Mouse (Mus musculus) intestine, embryonic 14.5 days (tissue): ENCODE measurements at regions not wholly inside any gene's neighbourhood (a gene's known extent, or its start where the extent isn't known, plus 50 kb on each side); places are given as distances from the start of the nearest gene placed in this dataset.

ENCODE experiments used
- ATAC-seq: fragments of 200-750 bp; cut with Nextera tagmentation; replicated peaks from 2 replicates; pipeline ENCODE4 v1.8.0; 2017; ENCODE audit warnings: low read depth, moderate number of reproducible peaks, moderate TSS enrichment, moderate library complexity; ENCODE audit not compliant: low FRiP score, low TSS enrichment
- DNase-seq: peaks from one replicate; pipeline ENCODE4 v3.0.0-alpha.2; 2018; ENCODE audit warnings: low spot score
- H3K27ac ChIP-seq: fragments of 300-500 bp; sonication (generic); 2 replicates; pipeline ENCODE4 v1.5.1; 2014; ENCODE audit warnings: low read depth, mild to moderate bottlenecking, control low read depth
- H3K27me3 ChIP-seq: fragments of 300-500 bp; sonication (generic); replicated peaks from 2 replicates; pipeline ENCODE4 v1.6.1; 2014; ENCODE audit warnings: low read length, control low read depth; ENCODE audit not compliant: control insufficient read depth, insufficient read depth
- H3K36me3 ChIP-seq: fragments of 300-500 bp; sonication (generic); 2 replicates; pipeline ENCODE4 v1.6.1; 2014; ENCODE audit warnings: low read length, control low read depth; ENCODE audit not compliant: control insufficient read depth, insufficient read depth
- H3K4me1 ChIP-seq: fragments of 300-500 bp; sonication (generic); replicated peaks from 2 replicates; pipeline ENCODE4 v1.6.1; 2014; ENCODE audit warnings: low read length, control low read depth, mixed read lengths; ENCODE audit not compliant: control insufficient read depth, insufficient read depth
- H3K4me2 ChIP-seq: fragments of 300-500 bp; sonication (generic); 2 replicates; pipeline ENCODE4 v1.6.1; 2014; ENCODE audit warnings: low read length
- H3K4me3 ChIP-seq: fragments of 300-500 bp; sonication (generic); 2 replicates; pipeline ENCODE4 v1.5.1; 2014; ENCODE audit warnings: low read depth, low read length, control low read depth, mixed read lengths
- H3K9ac ChIP-seq: fragments of 300-500 bp; sonication (generic); 2 replicates; pipeline ENCODE4 v1.6.1; 2014; ENCODE audit warnings: mild to moderate bottlenecking, low read length
- H3K9me3 ChIP-seq: fragments of 300-500 bp; sonication (generic); 2 replicates; pipeline ENCODE4 v1.6.1; 2016; ENCODE audit warnings: low read length, control low read depth; ENCODE audit not compliant: control insufficient read depth
- WGBS: fragments of 180-500 bp; shearing (Covaris S2); extraction: QIAGEN DNeasy Blood & Tissue Kit; methylation state at CpG from one replicate; pipeline ENCODE4 v1.1.7; 2014; 5-methylcytosine and 5-hydroxymethylcytosine counted together

DNA sequence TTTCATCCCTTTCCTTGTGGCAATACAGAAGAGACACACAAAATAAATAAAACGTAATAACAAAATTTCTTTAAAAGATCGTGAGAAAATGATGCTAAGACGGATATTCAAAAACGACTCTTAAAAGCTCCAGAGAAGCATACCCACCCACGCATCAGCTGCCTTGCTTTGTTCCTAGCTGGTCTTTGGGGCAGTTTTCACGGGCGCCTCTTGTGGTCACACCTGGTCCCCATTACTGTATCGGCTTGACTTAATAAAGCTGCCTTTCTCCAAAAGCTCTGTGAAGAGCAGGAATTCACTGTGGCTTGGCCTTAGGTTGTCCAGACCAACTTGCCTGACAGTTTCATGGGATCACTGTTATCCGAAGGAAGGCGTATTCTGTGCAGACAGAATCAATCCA lies 86.0 kb upstream of the Haao start:
- no peak overlapping the region for H3K9ac ChIP-seq
- H3K9me3 ChIP-seq: no peaks in the 10 kb centered on the region
- H3K27ac ChIP-seq: no peak overlapping the region
- no peak for ATAC-seq
- WGBS: 84% methylated on average over 10 of the region's 10 CpGs
- H3K36me3 ChIP-seq: no peaks in the 10 kb centered on the region
- H3K4me2 ChIP-seq: no peak overlapping the region
- H3K27me3 ChIP-seq: no peaks in the 10 kb centered on the region
- no peak overlapping the region for H3K4me3 ChIP-seq
- no peak for DNase-seq
- peaks cover 15% of the 10 kb centered on the region for H3K4me1 ChIP-seq

DNA sequence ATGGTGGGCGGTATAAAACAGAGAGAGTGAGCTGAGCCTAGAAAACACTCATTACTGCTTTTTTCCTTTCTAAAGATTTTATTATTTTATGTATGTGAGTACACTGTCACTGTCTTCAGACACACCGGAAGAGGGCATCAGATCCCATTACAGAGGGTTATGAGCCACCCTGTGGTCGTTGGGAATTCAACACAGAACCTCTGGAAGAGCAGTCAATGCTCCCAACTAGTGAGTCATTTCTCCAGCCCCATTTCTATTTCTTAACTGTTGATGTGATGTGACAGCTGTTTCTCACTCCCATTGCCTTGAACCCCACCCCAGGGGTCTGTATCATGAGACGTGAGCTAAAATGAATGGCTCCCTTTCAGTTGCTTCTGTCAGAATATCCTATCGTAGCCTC lies 82.6 kb upstream of the Haao start:
- DNase-seq (no peak), ATAC-seq (no peak)
- Histone ChIP-seq H3K9me3 (no peaks in the 10 kb centered on the region), H3K4me1 (no peaks in the 10 kb centered on the region), H3K4me2 (no peak overlapping the region), H3K27ac (no peak overlapping the region), H3K27me3 (no peaks in the 10 kb centered on the region), H3K9ac (no peak overlapping the region), H3K4me3 (no peak overlapping the region), H3K36me3 (no peaks in the 10 kb centered on the region)
- WGBS: 85% methylated on average over 5 of the region's 5 CpGs

- Histone ChIP-seq H3K4me3 (no peak overlapping the region), H3K9me3 (no peaks in the 10 kb centered on the region), H3K27ac (no peak overlapping the region), H3K27me3 (no peaks in the 10 kb centered on the region), H3K36me3 (no peaks in the 10 kb centered on the region), H3K9ac (no peak overlapping the region), H3K4me1 (no peaks in the 10 kb centered on the region; the same call in 1 of the 2 replicates), H3K4me2 (no peak overlapping the region)
- 58% methylated on average over 6 of the region's 6 CpGs for WGBS
- ATAC-seq (no peak), DNase-seq (no peak)
These were observed 80.1 kb upstream of the Haao start for GRCm38 (mm10) chr17:83927749-83928387.

- WGBS: 66% methylated on average over 16 of the region's 16 CpGs
- DNase-seq (no peak), ATAC-seq (no peak)
- H3K4me2 ChIP-seq: no peak overlapping the region
- H3K36me3 ChIP-seq: no peaks in the 10 kb centered on the region
- H3K4me3 ChIP-seq: no peak overlapping the region
- peaks cover 5% of the 10 kb centered on the region for H3K4me1 ChIP-seq
- H3K9me3 ChIP-seq: no peaks in the 10 kb centered on the region
- no peak overlapping the region for H3K9ac ChIP-seq
- H3K27ac ChIP-seq: no peak overlapping the region
- no peaks in the 10 kb centered on the region for H3K27me3 ChIP-seq
These were observed 76.6 kb upstream of the Haao start for GRCm38 (mm10) chr17:83924259-83924922.

GRCm38 (mm10) chr17:83920894-83921293 lies 73.1 kb upstream of the Haao start:
- Histone ChIP-seq H3K4me1 (peaks cover 27% of the 10 kb centered on the region), H3K9me3 (no peaks in the 10 kb centered on the region), H3K9ac (no peak overlapping the region), H3K27me3 (no peaks in the 10 kb centered on the region), H3K36me3 (no peaks in the 10 kb centered on the region), H3K4me2 (no peak overlapping the region), H3K4me3 (no peak overlapping the region), H3K27ac (no peak overlapping the region)
- no peak for DNase-seq
- ATAC-seq: no peak
- 76% methylated on average over 8 of the region's 8 CpGs for WGBS

DNA sequence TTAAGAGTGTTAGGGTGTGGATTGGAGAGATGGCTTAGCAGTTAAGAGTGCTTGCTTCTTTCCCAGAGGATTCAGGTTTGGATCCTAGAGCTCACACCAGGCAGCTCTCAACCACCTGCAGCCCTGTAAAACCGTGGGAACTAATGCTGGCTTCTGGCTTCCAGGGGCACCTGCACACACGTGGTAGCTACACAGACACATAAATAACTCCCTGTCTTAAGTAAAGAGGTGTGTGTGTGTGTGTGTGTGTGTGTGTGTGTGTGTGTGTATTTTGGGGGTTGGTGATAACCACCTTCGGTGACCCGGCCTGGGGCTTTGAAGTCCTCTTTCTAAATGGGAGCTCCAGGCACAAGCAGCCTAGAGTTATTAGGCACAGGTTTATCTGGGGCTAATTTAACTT lies 72.5 kb upstream of the Haao start:
- Histone ChIP-seq H3K4me2 (no peak overlapping the region), H3K36me3 (no peaks in the 10 kb centered on the region), H3K9me3 (no peaks in the 10 kb centered on the region), H3K27ac (no peak overlapping the region), H3K4me1 (peaks cover 30% of the 10 kb centered on the region), H3K4me3 (no peak overlapping the region), H3K27me3 (no peaks in the 10 kb centered on the region), H3K9ac (no peak overlapping the region)
- ATAC-seq (no peak), DNase-seq (no peak)
- 25% methylated on average over 4 of the region's 4 CpGs for WGBS

GRCm38 (mm10) chr17:83918413-83919139 lies 70.8 kb upstream of the Haao start:
- Histone ChIP-seq H3K4me3 (no peak overlapping the region), H3K4me2 (no peak overlapping the region), H3K9me3 (no peaks in the 10 kb centered on the region), H3K9ac (no peak overlapping the region), H3K27me3 (no peaks in the 10 kb centered on the region), H3K36me3 (no peaks in the 10 kb centered on the region), H3K4me1 (peaks cover 36% of the 10 kb centered on the region), H3K27ac (peak overlapping the region; percentile 28; the same call in 1 of the 2 replicates)
- 61% methylated on average over 9 of the region's 9 CpGs for WGBS
- no peak for ATAC-seq
- no peak for DNase-seq

DNA sequence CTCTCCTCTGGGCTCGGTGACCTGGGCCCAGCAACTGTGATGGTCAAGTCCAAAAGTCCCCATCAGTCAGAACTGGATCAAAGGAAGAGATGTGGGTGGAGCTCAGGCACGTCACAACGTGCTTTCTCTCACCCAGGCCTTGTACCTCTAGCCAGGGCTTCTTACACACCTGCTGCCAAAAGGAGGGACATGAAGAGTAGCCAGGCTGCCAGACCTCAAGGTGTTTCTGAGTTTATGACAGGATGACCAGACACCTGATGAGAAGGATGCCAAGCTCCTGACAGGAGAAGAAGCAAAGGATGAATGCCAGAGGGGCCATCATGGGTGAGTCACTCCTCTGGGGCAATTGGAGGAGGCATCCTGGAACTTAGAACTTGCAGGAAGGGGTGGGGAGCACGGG lies 70.0 kb upstream of the Haao start:
- H3K4me1 ChIP-seq: peaks cover 39% of the 10 kb centered on the region
- 76% methylated on average over 4 of the region's 4 CpGs for WGBS
- DNase-seq (no peak), ATAC-seq (no peak)
- no peaks in the 10 kb centered on the region for H3K36me3 ChIP-seq
- H3K27me3 ChIP-seq: no peaks in the 10 kb centered on the region
- no peak overlapping the region for H3K4me2 ChIP-seq
- H3K4me3 ChIP-seq: no peak overlapping the region
- peak overlapping the region; percentile 89 for H3K27ac ChIP-seq
- H3K9ac ChIP-seq: no peak overlapping the region
- no peaks in the 10 kb centered on the region for H3K9me3 ChIP-seq
